Mouse (Mus musculus): ENCODE measurements around the gene Hnrnpc. TPM values are rescaled to one million over a fixed set of nuclear protein-coding genes. Genes with fewer than 3 reads are reported as not detected.

Gene Hnrnpc
- total and polyA plus RNA-seq, 2 experiments from 2014 or later: 96.3 to 323 TPM

GRCm38 (mm10) chr14:52024133-52024532 is 79.7 kb downstream of the Hnrnpc start:
- Histone ChIP-seq H3K4me2 (ENCODE audit: low read depth) (no peak overlapping the region), H3K27ac (ENCODE audit: low read depth, low read length) (no peak overlapping the region), H3K36me3 (ENCODE audit: insufficient read depth) (no peaks in the 10 kb centered on the region), H3K4me3 (ENCODE audit: low read depth, low read length) (no peak overlapping the region), H3K9ac (no peak overlapping the region), H3K9me3 (ENCODE audit: low read length) (no peaks in the 10 kb centered on the region), H3K4me1 (ENCODE audit: insufficient read depth) (peaks cover 8% of the 10 kb centered on the region; the same call in 1 of the 2 replicates), H3K27me3 (ENCODE audit: insufficient read depth, low read length) (no peaks in the 10 kb centered on the region)
- no peak for TF ChIP-seq CTCF (IDR thresholded peaks at IDR 0.05; ENCODE audit: low read depth)
- DNase-seq (no peak), ATAC-seq (no peak)
- 93% methylated on average over 2 of the region's 2 CpGs for WGBS

Other genes starting within 250 kb of the Hnrnpc start
- gene Mettl17, start 219.2 kb downstream of the Hnrnpc start, total RNA-seq (2014; rRNA removed): 47.4 and 49.5 TPM in 2 replicates
- 47.5 and 54.5 TPM in 2 replicates for gene Mettl17, start 219.2 kb downstream of the Hnrnpc start, polyA plus RNA-seq (2015; fragmentation: Nextera tagmentation; extraction: Ambion mirVana)
- gene Slc39a2, start 211.1 kb downstream of the Hnrnpc start, total RNA-seq (2014; rRNA removed): 2.5 and 3.1 TPM in 2 replicates
- 0.29 and 0.39 TPM in 2 replicates for gene Slc39a2, start 211.1 kb downstream of the Hnrnpc start, polyA plus RNA-seq (2015; fragmentation: Nextera tagmentation; extraction: Ambion mirVana)
- 284 and 326 TPM in 2 replicates for gene Ndrg2, start 189.9 kb downstream of the Hnrnpc start, total RNA-seq (2014; rRNA removed)
- 210 and 297 TPM in 2 replicates for gene Ndrg2, start 189.9 kb downstream of the Hnrnpc start, polyA plus RNA-seq (2015; fragmentation: Nextera tagmentation; extraction: Ambion mirVana)
- gene Tppp2, start 185.6 kb downstream of the Hnrnpc start, total RNA-seq (2014; rRNA removed): not detected in 2 replicates
- not detected in 2 replicates for gene Tppp2, start 185.6 kb downstream of the Hnrnpc start, polyA plus RNA-seq (2015; fragmentation: Nextera tagmentation; extraction: Ambion mirVana)
- gene Rnase13, start 181.3 kb downstream of the Hnrnpc start, total RNA-seq (2014; rRNA removed): not detected in 2 replicates
- not detected in 2 replicates for gene Rnase13, start 181.3 kb downstream of the Hnrnpc start, polyA plus RNA-seq (2015; fragmentation: Nextera tagmentation; extraction: Ambion mirVana)
- gene Arhgef40, start 119.3 kb downstream of the Hnrnpc start, total RNA-seq (2014; rRNA removed): 61.6 and 84.6 TPM in 2 replicates
- 27.3 and 46.8 TPM in 2 replicates for gene Arhgef40, start 119.3 kb downstream of the Hnrnpc start, polyA plus RNA-seq (2015; fragmentation: Nextera tagmentation; extraction: Ambion mirVana)
- gene Tmem253, start 88.4 kb downstream of the Hnrnpc start, total RNA-seq (2014; rRNA removed): 0.38 TPM in 1 of 2 replicates, not detected in the other
- gene Tmem253, start 88.4 kb downstream of the Hnrnpc start, polyA plus RNA-seq (2015; fragmentation: Nextera tagmentation; extraction: Ambion mirVana): 0.67 TPM in 1 of 2 replicates, not detected in the other
- gene Zfp219, start 83.3 kb downstream of the Hnrnpc start, total RNA-seq (2014; rRNA removed): 37.2 and 51.4 TPM in 2 replicates
- gene Zfp219, start 83.3 kb downstream of the Hnrnpc start, polyA plus RNA-seq (2015; fragmentation: Nextera tagmentation; extraction: Ambion mirVana): 16.6 and 19.8 TPM in 2 replicates
- not detected in 2 replicates for gene Olfr221, start 61.6 kb downstream of the Hnrnpc start, total RNA-seq (2014; rRNA removed)
- not detected in 2 replicates for gene Olfr221, start 61.6 kb downstream of the Hnrnpc start, polyA plus RNA-seq (2015; fragmentation: Nextera tagmentation; extraction: Ambion mirVana)
- 1.6 and 3.2 TPM in 2 replicates for gene Rpgrip1, start 6.7 kb upstream of the Hnrnpc start, total RNA-seq (2014; rRNA removed)
- 50.1 and 50.6 TPM in 2 replicates for gene Rpgrip1, start 6.7 kb upstream of the Hnrnpc start, polyA plus RNA-seq (2015; fragmentation: Nextera tagmentation; extraction: Ambion mirVana)
- 41.9 and 56.9 TPM in 2 replicates for gene Supt16, start 93.4 kb upstream of the Hnrnpc start, total RNA-seq (2014; rRNA removed)
- gene Supt16, start 93.4 kb upstream of the Hnrnpc start, polyA plus RNA-seq (2015; fragmentation: Nextera tagmentation; extraction: Ambion mirVana): 31.0 and 39.1 TPM in 2 replicates
- gene Chd8, start 153.8 kb upstream of the Hnrnpc start, total RNA-seq (2014; rRNA removed): 88.3 and 93.8 TPM in 2 replicates
- gene Chd8, start 153.8 kb upstream of the Hnrnpc start, polyA plus RNA-seq (2015; fragmentation: Nextera tagmentation; extraction: Ambion mirVana): 19.2 and 26.7 TPM in 2 replicates
- gene Tox4, start 175.1 kb upstream of the Hnrnpc start, total RNA-seq (2014; rRNA removed): 54.2 and 56.6 TPM in 2 replicates
- 46.0 and 48.7 TPM in 2 replicates for gene Tox4, start 175.1 kb upstream of the Hnrnpc start, polyA plus RNA-seq (2015; fragmentation: Nextera tagmentation; extraction: Ambion mirVana)
- 43.3 and 55.0 TPM in 2 replicates for gene Rab2b, start 175.5 kb upstream of the Hnrnpc start, total RNA-seq (2014; rRNA removed)
- gene Rab2b, start 175.5 kb upstream of the Hnrnpc start, polyA plus RNA-seq (2015; fragmentation: Nextera tagmentation; extraction: Ambion mirVana): 36.5 and 46.2 TPM in 2 replicates
- 22.7 and 25.6 TPM in 2 replicates for gene Mettl3, start 201.1 kb upstream of the Hnrnpc start, total RNA-seq (2014; rRNA removed)
- 16.9 and 24.0 TPM in 2 replicates for gene Mettl3, start 201.1 kb upstream of the Hnrnpc start, polyA plus RNA-seq (2015; fragmentation: Nextera tagmentation; extraction: Ambion mirVana)
- 51.2 and 71.7 TPM in 2 replicates for gene Sall2, start 224.7 kb upstream of the Hnrnpc start, total RNA-seq (2014; rRNA removed)
- 23.0 and 29.2 TPM in 2 replicates for gene Sall2, start 224.7 kb upstream of the Hnrnpc start, polyA plus RNA-seq (2015; fragmentation: Nextera tagmentation; extraction: Ambion mirVana)